Mouse (Mus musculus) ES-E14 (cell line): ENCODE measurements at regions not wholly inside any gene's neighbourhood (a gene's known extent, or its start where the extent isn't known, plus 50 kb on each side); places are given as distances from the start of the nearest gene placed in this dataset.

Experiments
- DNase-seq: peaks from one replicate; pipeline ENCODE4 v3.0.0-alpha.2; 2013; ENCODE audit warnings: low read depth, low spot score
- H3K27ac ChIP-seq: 2 replicates; pipeline ENCODE4 v1.5.1; 2012; ENCODE audit warnings: low read depth, mild to moderate bottlenecking, low read length, moderate library complexity, mixed read lengths; ENCODE audit not compliant: poor library complexity, insufficient read depth, severe bottlenecking
- H3K36me3 ChIP-seq: 2 replicates; pipeline ENCODE4 v1.6.1; 2012; ENCODE audit warnings: mild to moderate bottlenecking, low read length, moderate library complexity, mixed read lengths; ENCODE audit not compliant: control insufficient read depth, poor library complexity, insufficient read depth, severe bottlenecking
- H3K4me1 ChIP-seq, 2 experiments: fragments of 150-350 bp in 1 of 2; sonication (generic) in 1 of 2; 2 replicates each; pipeline ENCODE4 v1.6.1; 2012; ENCODE audit warnings: low read length in 2 of 2, mild to moderate bottlenecking in 1 of 2, mixed read lengths in 1 of 2; ENCODE audit not compliant: control insufficient read depth in 2 of 2, insufficient read depth in 2 of 2, poor library complexity in 1 of 2
- H3K4me3 ChIP-seq, 2 experiments: fragments of 150-350 bp in 1 of 2; sonication (generic) in 1 of 2; 2 replicates each; pipeline ENCODE4 v1.5.1; 2012; ENCODE audit warnings: low read length in 2 of 2, low read depth in 1 of 2, mild to moderate bottlenecking in 1 of 2, mixed read lengths in 1 of 2; ENCODE audit not compliant: insufficient read depth in 1 of 2, poor library complexity in 1 of 2, severe bottlenecking in 1 of 2
- H3K9ac ChIP-seq: 2 replicates; pipeline ENCODE4 v1.6.1; 2012; ENCODE audit warnings: low read depth, mild to moderate bottlenecking, low read length, mixed read lengths; ENCODE audit not compliant: poor library complexity, insufficient read depth, severe bottlenecking
- H3K9me3 ChIP-seq: fragments of 150-350 bp; sonication (generic); 2 replicates; pipeline ENCODE4 v1.6.1; 2012; ENCODE audit warnings: low read depth, mild to moderate bottlenecking, low read length; ENCODE audit not compliant: control insufficient read depth, insufficient read depth
- CHD2 ChIP-seq: IDR thresholded peaks from 2 replicates; pipeline ENCODE4 v1.6.1; 2014; ENCODE audit warnings: mild to moderate bottlenecking, low read depth, low read length, inconsistent platforms
- HCFC1 ChIP-seq: IDR thresholded peaks from 2 replicates; pipeline ENCODE4 v1.6.1; 2012; ENCODE audit warnings: low read length, inconsistent platforms, borderline replicate concordance; ENCODE audit not compliant: insufficient read depth
- MAFK ChIP-seq: IDR thresholded peaks from 2 replicates; pipeline ENCODE4 v1.6.1; 2014; ENCODE audit warnings: mild to moderate bottlenecking, low read depth, low read length, inconsistent platforms; ENCODE audit not compliant: insufficient read depth
- ZC3H11A ChIP-seq: IDR thresholded peaks from 2 replicates; pipeline ENCODE4 v1.6.1; 2012; ENCODE audit warnings: low read depth, mild to moderate bottlenecking, inconsistent platforms, low read length, borderline replicate concordance
- ZNF384 ChIP-seq: IDR thresholded peaks from 2 replicates; pipeline ENCODE4 v1.6.1; 2012; ENCODE audit warnings: low read depth, low read length, inconsistent platforms
- in situ Hi-C, 2 experiments: fragments of 600-800 bp; cut with MboI; formaldehyde crosslinking; loops; one replicate each; pipeline ENCODE4 v1.15.1; 2025; ENCODE audit warnings: low sequenced_read_pairs in 2 of 2, inconsistent platforms in 1 of 2; ENCODE audit not compliant: unreplicated experiment in 2 of 2

DNA sequence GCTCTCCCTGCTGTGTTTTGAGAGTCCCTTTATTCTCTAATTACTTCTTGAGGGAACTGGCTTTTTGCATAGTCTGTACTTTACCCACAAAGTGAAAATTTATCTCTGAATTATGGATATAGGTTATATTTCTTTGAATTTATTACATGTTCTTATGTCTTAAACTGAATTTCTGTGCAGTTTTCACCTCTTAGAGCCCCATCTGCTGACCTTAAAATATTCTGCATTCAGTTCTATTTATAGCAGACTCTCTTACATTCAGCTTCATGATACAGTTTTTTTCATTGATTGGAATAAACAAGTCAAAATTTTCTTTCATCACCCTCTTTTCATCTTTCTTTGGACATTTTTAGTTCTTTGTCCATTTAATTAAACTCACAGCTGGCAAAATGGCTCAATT lies 337.4 kb upstream of the Lrrc7 start:
- Histone ChIP-seq H3K4me1 (no peaks in the 10 kb centered on the region), H3K4me3 (no peak overlapping the region), H3K36me3 (no peaks in the 10 kb centered on the region), H3K27ac (no peak overlapping the region), H3K9me3 (no peaks in the 10 kb centered on the region), H3K9ac (no peak overlapping the region)
- TF ChIP-seq MAFK (no peak), HCFC1 (no peak), CHD2 (no peak), ZNF384 (no peak), ZC3H11A (no peak)
- in situ Hi-C loops = no loop called here
- DNase-seq = no peak

GRCm38 (mm10) chr3:158886732-158887386 lies 324.8 kb upstream of the Lrrc7 start:
- Histone ChIP-seq H3K9me3 (no peaks in the 10 kb centered on the region), H3K36me3 (no peaks in the 10 kb centered on the region), H3K9ac (no peak overlapping the region), H3K4me1 (no peaks in the 10 kb centered on the region), H3K4me3 (no peak overlapping the region), H3K27ac (no peak overlapping the region)
- in situ Hi-C loops = no loop called here
- TF ChIP-seq CHD2 (no peak), HCFC1 (no peak), MAFK (no peak), ZC3H11A (no peak), ZNF384 (no peak)
- DNase-seq = no peak

- no peak overlapping the region for H3K27ac ChIP-seq
- in situ Hi-C loops = no loop called here
Measured at GRCm38 (mm10) chr3:158886301-158886711, 324.3 kb upstream of the Lrrc7 start.

More at GRCm38 (mm10) chr3:158886301-158886711, 324.3 kb upstream of the Lrrc7 start:
- H3K4me3 ChIP-seq = no peak overlapping the region
- H3K36me3 ChIP-seq = no peaks in the 10 kb centered on the region
- H3K9ac ChIP-seq = no peak overlapping the region
- H3K4me1 ChIP-seq = no peaks in the 10 kb centered on the region
- TF ChIP-seq CHD2 = no peak
- TF ChIP-seq ZNF384 = no peak
- no peak for DNase-seq
- H3K9me3 ChIP-seq = no peaks in the 10 kb centered on the region
